Mouse (Mus musculus): ENCODE measurements around the gene Dmap1. TPM values are rescaled to one million over a fixed set of nuclear protein-coding genes. Genes with fewer than 3 reads are reported as not detected.

The Dmap1 gene
- 46.6 and 49.3 TPM in 2 replicates for polyA plus RNA-seq (2015; fragmentation: Nextera tagmentation; extraction: Ambion mirVana)

GRCm38 (mm10) chr4:117681931-117682461 is at the start of gene Dmap1:
TSS of gene Dmap1 (minus strand) at chr4:117682273.
- Histone ChIP-seq H3K4me1 (replicated peaks; ENCODE audit: insufficient read depth, low read length) (peaks cover 5% of the 10 kb centered on the region; the same call in 1 of the 2 replicates), H3K27me3 (ENCODE audit: insufficient read depth, low read length) (no peaks in the 10 kb centered on the region), H3K9me3 (replicated peaks; ENCODE audit: low read length) (no peaks in the 10 kb centered on the region), H3K27ac (0 out of 2 replicates have a peak within 1 kb of the TSS, but pooled peaks have one; percentile 1), H3K4me3 (replicated peaks; ENCODE audit: low read depth, low read length) (peak within 1 kb of the TSS; percentile 95), H3K4me2 (ENCODE audit: low read length) (peak within 1 kb of the TSS; percentile 92), H3K36me3 (ENCODE audit: insufficient read depth, low read length) (peaks cover 26% of the 10 kb centered on the region), H3K9ac (ENCODE audit: low read depth, low read length) (peak within 1 kb of the TSS; percentile 86)
- DNase-seq (ENCODE audit: low spot score) (peak; percentile 91), ATAC-seq (replicated peaks; ENCODE audit: low FRiP score, low read depth) (peak; percentile 81)
- 0 out of 2 replicates have a peak, but pooled peaks have one; percentile 6 for TF ChIP-seq CTCF (IDR thresholded peaks at IDR 0.05; ENCODE audit: low read depth)
- WGBS, result under 1% methylated on average over 33 of the region's 33 CpGs

- Histone ChIP-seq H3K27me3 (ENCODE audit: insufficient read depth, low read length) (no peaks in the 10 kb centered on the region), H3K36me3 (ENCODE audit: insufficient read depth, low read length) (no peaks in the 10 kb centered on the region), H3K27ac (no peak within 1 kb of the TSS), H3K9me3 (replicated peaks; ENCODE audit: low read length) (no peaks in the 10 kb centered on the region), H3K9ac (ENCODE audit: low read depth, low read length) (no peak within 1 kb of the TSS), H3K4me2 (ENCODE audit: low read length) (no peak within 1 kb of the TSS), H3K4me1 (replicated peaks; ENCODE audit: insufficient read depth, low read length) (no peaks in the 10 kb centered on the region), H3K4me3 (replicated peaks; ENCODE audit: low read depth, low read length) (no peak within 1 kb of the TSS)
- DNase-seq (ENCODE audit: low spot score) (no peak), ATAC-seq (replicated peaks; ENCODE audit: low FRiP score, low read depth) (no peak)
- no peak for TF ChIP-seq CTCF (IDR thresholded peaks at IDR 0.05; ENCODE audit: low read depth)
- WGBS, result 83% methylated on average over 1 of the region's 1 CpGs
Measured at GRCm38 (mm10) chr4:117724112-117724511, 42.0 kb upstream of the Dmap1 start, which contains the start of gene Gm12845. TSS of gene Gm12845 (plus strand) at chr4:117724412.

GRCm38 (mm10) chr4:117713303-117714098 is 31.4 kb upstream of the Dmap1 start:
- Histone ChIP-seq H3K4me1 (replicated peaks; ENCODE audit: insufficient read depth, low read length) (no peaks in the 10 kb centered on the region), H3K27me3 (ENCODE audit: insufficient read depth, low read length) (no peaks in the 10 kb centered on the region), H3K27ac (no peak overlapping the region), H3K4me2 (ENCODE audit: low read length) (no peak overlapping the region), H3K9ac (ENCODE audit: low read depth, low read length) (no peak overlapping the region), H3K9me3 (replicated peaks; ENCODE audit: low read length) (no peaks in the 10 kb centered on the region), H3K36me3 (ENCODE audit: insufficient read depth, low read length) (no peaks in the 10 kb centered on the region), H3K4me3 (replicated peaks; ENCODE audit: low read depth, low read length) (no peak overlapping the region)
- ATAC-seq (replicated peaks; ENCODE audit: low FRiP score, low read depth) (no peak), DNase-seq (ENCODE audit: low spot score) (no peak)
- TF ChIP-seq CTCF (IDR thresholded peaks at IDR 0.05; ENCODE audit: low read depth), result no peak
- 80% methylated on average over 6 of the region's 6 CpGs for WGBS

GRCm38 (mm10) chr4:117712314-117712713 is 30.2 kb upstream of the Dmap1 start:
- no peaks in the 10 kb centered on the region for H3K4me1 ChIP-seq (replicated peaks; ENCODE audit: insufficient read depth, low read length)
- H3K9ac ChIP-seq (ENCODE audit: low read depth, low read length), result no peak overlapping the region
- WGBS, result 84% methylated on average over 3 of the region's 3 CpGs
- TF ChIP-seq CTCF (IDR thresholded peaks at IDR 0.05; ENCODE audit: low read depth), result no peak
- DNase-seq (ENCODE audit: low spot score), result no peak
- H3K4me3 ChIP-seq (replicated peaks; ENCODE audit: low read depth, low read length), result no peak overlapping the region
- H3K27ac ChIP-seq, result no peak overlapping the region
- no peaks in the 10 kb centered on the region for H3K36me3 ChIP-seq (ENCODE audit: insufficient read depth, low read length)
- H3K4me2 ChIP-seq (ENCODE audit: low read length), result no peak overlapping the region
- H3K9me3 ChIP-seq (replicated peaks; ENCODE audit: low read length), result no peaks in the 10 kb centered on the region
- H3K27me3 ChIP-seq (ENCODE audit: insufficient read depth, low read length), result no peaks in the 10 kb centered on the region
- no peak for ATAC-seq (replicated peaks; ENCODE audit: low FRiP score, low read depth)

- H3K4me2 ChIP-seq (ENCODE audit: low read length), result no peak overlapping the region
- WGBS, result 57% methylated on average over 3 of the region's 3 CpGs
- no peaks in the 10 kb centered on the region for H3K4me1 ChIP-seq (replicated peaks; ENCODE audit: insufficient read depth, low read length)
- H3K9me3 ChIP-seq (replicated peaks; ENCODE audit: low read length), result no peaks in the 10 kb centered on the region
- H3K27ac ChIP-seq, result no peak overlapping the region
- DNase-seq (ENCODE audit: low spot score) (no peak), ATAC-seq (replicated peaks; ENCODE audit: low FRiP score, low read depth) (0 out of 2 replicates have a peak, but pooled peaks have one; percentile 36)
- TF ChIP-seq CTCF (IDR thresholded peaks at IDR 0.05; ENCODE audit: low read depth), result no peak
- no peak overlapping the region for H3K4me3 ChIP-seq (replicated peaks; ENCODE audit: low read depth, low read length)
- no peak overlapping the region for H3K9ac ChIP-seq (ENCODE audit: low read depth, low read length)
- no peaks in the 10 kb centered on the region for H3K36me3 ChIP-seq (ENCODE audit: insufficient read depth, low read length)
- no peaks in the 10 kb centered on the region for H3K27me3 ChIP-seq (ENCODE audit: insufficient read depth, low read length)
Measured at GRCm38 (mm10) chr4:117708780-117709550, 26.9 kb upstream of the Dmap1 start.

GRCm38 (mm10) chr4:117705361-117705760 is 23.3 kb upstream of the Dmap1 start:
- H3K4me1 ChIP-seq (replicated peaks; ENCODE audit: insufficient read depth, low read length), result no peaks in the 10 kb centered on the region
- ATAC-seq (replicated peaks; ENCODE audit: low FRiP score, low read depth) (no peak), DNase-seq (ENCODE audit: low spot score) (peak; percentile 79)
- no peaks in the 10 kb centered on the region for H3K27me3 ChIP-seq (ENCODE audit: insufficient read depth, low read length)
- H3K27ac ChIP-seq, result no peak overlapping the region
- no peaks in the 10 kb centered on the region for H3K36me3 ChIP-seq (ENCODE audit: insufficient read depth, low read length)
- no peak overlapping the region for H3K9ac ChIP-seq (ENCODE audit: low read depth, low read length)
- no peak overlapping the region for H3K4me2 ChIP-seq (ENCODE audit: low read length)
- no peak overlapping the region for H3K4me3 ChIP-seq (replicated peaks; ENCODE audit: low read depth, low read length)
- peak; percentile 84 for TF ChIP-seq CTCF (IDR thresholded peaks at IDR 0.05; ENCODE audit: low read depth)
- no peaks in the 10 kb centered on the region for H3K9me3 ChIP-seq (replicated peaks; ENCODE audit: low read length)
- 3% methylated on average over 7 of the region's 7 CpGs for WGBS

Data from kidney, postnatal 0 days (tissue).